Mouse (Mus musculus) forebrain, embryonic 11.5 days (tissue): ENCODE measurements at regions not wholly inside any gene's neighbourhood (a gene's known extent, or its start where the extent isn't known, plus 50 kb on each side); places are given as distances from the start of the nearest gene placed in this dataset.

Experiments
- ATAC-seq: fragments of 200-750 bp; cut with Nextera tagmentation; replicated peaks from 2 replicates; pipeline ENCODE4 v1.8.0; 2017; ENCODE audit warnings: moderate TSS enrichment; ENCODE audit not compliant: low FRiP score
- DNase-seq: peaks from one replicate; pipeline ENCODE4 v3.0.0-alpha.2; 2017; ENCODE audit warnings: low spot score
- H3K27ac ChIP-seq: fragments of 300-500 bp; sonication (generic); 2 replicates; pipeline ENCODE4 v1.5.1; 2014; ENCODE audit warnings: low read depth, low read length
- H3K27me3 ChIP-seq: fragments of 300-500 bp; sonication (generic); 2 replicates; pipeline ENCODE4 v1.6.1; 2014; ENCODE audit warnings: mild to moderate bottlenecking, low read length, mixed read lengths; ENCODE audit not compliant: control insufficient read depth, insufficient read depth
- H3K36me3 ChIP-seq: fragments of 300-500 bp; sonication (generic); 2 replicates; pipeline ENCODE4 v1.6.1; 2014; ENCODE audit warnings: mild to moderate bottlenecking, low read length, moderate library complexity, mixed read lengths; ENCODE audit not compliant: control insufficient read depth, insufficient read depth
- H3K4me1 ChIP-seq: fragments of 300-500 bp; sonication (generic); replicated peaks from 2 replicates; pipeline ENCODE4 v1.6.1; 2014; ENCODE audit warnings: low read length, mixed read lengths; ENCODE audit not compliant: control insufficient read depth, insufficient read depth
- H3K4me2 ChIP-seq: fragments of 300-500 bp; sonication (generic); 2 replicates; pipeline ENCODE4 v1.6.1; 2014; ENCODE audit warnings: low read depth, mild to moderate bottlenecking, low read length, moderate library complexity, mixed read lengths; ENCODE audit not compliant: severe bottlenecking
- H3K4me3 ChIP-seq: fragments of 300-500 bp; sonication (generic); 2 replicates; pipeline ENCODE4 v1.5.1; 2014; ENCODE audit warnings: low read depth, low read length
- H3K9ac ChIP-seq: fragments of 300-500 bp; sonication (generic); 2 replicates; pipeline ENCODE4 v1.6.1; 2014; ENCODE audit warnings: low read length
- H3K9me3 ChIP-seq: fragments of 300-500 bp; sonication (generic); 2 replicates; pipeline ENCODE4 v1.6.1; 2016; ENCODE audit warnings: low read length, mixed read lengths; ENCODE audit not compliant: control insufficient read depth
- WGBS: fragments of 180-500 bp; shearing (Covaris S2); extraction: QIAGEN DNeasy Blood & Tissue Kit; methylation state at CpG from one replicate; pipeline ENCODE4 v1.1.7; 2014; 5-methylcytosine and 5-hydroxymethylcytosine counted together

- Histone ChIP-seq H3K27me3 (no peaks in the 10 kb centered on the region), H3K9ac (no peak overlapping the region), H3K4me1 (no peaks in the 10 kb centered on the region), H3K4me2 (no peak overlapping the region), H3K9me3 (no peaks in the 10 kb centered on the region), H3K4me3 (no peak overlapping the region), H3K36me3 (no peaks in the 10 kb centered on the region), H3K27ac (no peak overlapping the region)
- 74% methylated on average over 5 of the region's 5 CpGs for WGBS
- no peak for ATAC-seq
- no peak for DNase-seq
Observed at GRCm38 (mm10) chr10:123997260-123997659, 733.5 kb downstream of the Fam19a2 start.

DNA sequence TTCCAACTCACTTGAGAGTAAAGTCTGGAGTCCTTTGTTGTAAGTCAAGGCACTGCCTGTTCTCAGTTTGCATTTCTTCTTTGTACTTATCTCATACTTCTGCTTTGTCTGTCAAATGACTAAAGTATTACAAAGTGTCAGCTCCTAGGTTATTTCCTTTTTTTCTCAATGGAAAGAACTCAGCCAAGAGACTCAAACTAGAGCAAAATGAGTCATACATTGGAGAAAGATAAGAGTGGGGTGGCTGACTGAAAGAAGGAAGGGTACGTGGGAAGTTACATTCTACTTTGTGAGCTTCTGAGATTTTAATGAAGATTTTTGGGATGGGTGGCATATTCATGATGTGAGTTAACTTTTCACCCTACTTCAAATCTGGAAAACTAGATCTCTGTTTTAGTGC is 735.2 kb downstream of the Fam19a2 start:
- Histone ChIP-seq H3K4me3 (no peak overlapping the region), H3K27me3 (no peaks in the 10 kb centered on the region), H3K36me3 (no peaks in the 10 kb centered on the region), H3K9me3 (no peaks in the 10 kb centered on the region), H3K9ac (no peak overlapping the region), H3K4me2 (no peak overlapping the region), H3K4me1 (no peaks in the 10 kb centered on the region), H3K27ac (no peak overlapping the region)
- DNase-seq (no peak), ATAC-seq (no peak)
- 83% methylated on average over 1 of the region's 1 CpGs for WGBS

- ATAC-seq (no peak), DNase-seq (no peak)
- no peaks in the 10 kb centered on the region for H3K36me3 ChIP-seq
- H3K9me3 ChIP-seq: no peaks in the 10 kb centered on the region
- H3K4me1 ChIP-seq: no peaks in the 10 kb centered on the region
- WGBS: 71% methylated on average over 4 of the region's 4 CpGs
- H3K27ac ChIP-seq: no peak overlapping the region
- H3K4me2 ChIP-seq: no peak overlapping the region
- no peak overlapping the region for H3K9ac ChIP-seq
- H3K27me3 ChIP-seq: no peaks in the 10 kb centered on the region
- no peak overlapping the region for H3K4me3 ChIP-seq
Observed at GRCm38 (mm10) chr10:124045031-124045430, 781.2 kb downstream of the Fam19a2 start.

- DNase-seq: no peak
- Histone ChIP-seq H3K36me3 (no peaks in the 10 kb centered on the region), H3K9ac (no peak overlapping the region), H3K27me3 (no peaks in the 10 kb centered on the region), H3K27ac (no peak overlapping the region), H3K9me3 (no peaks in the 10 kb centered on the region), H3K4me3 (no peak overlapping the region), H3K4me1 (no peaks in the 10 kb centered on the region), H3K4me2 (no peak overlapping the region)
- 69% methylated on average over 2 of the region's 2 CpGs for WGBS
- ATAC-seq: no peak
Observed at GRCm38 (mm10) chr10:124045791-124046190, 782.0 kb downstream of the Fam19a2 start.

DNA sequence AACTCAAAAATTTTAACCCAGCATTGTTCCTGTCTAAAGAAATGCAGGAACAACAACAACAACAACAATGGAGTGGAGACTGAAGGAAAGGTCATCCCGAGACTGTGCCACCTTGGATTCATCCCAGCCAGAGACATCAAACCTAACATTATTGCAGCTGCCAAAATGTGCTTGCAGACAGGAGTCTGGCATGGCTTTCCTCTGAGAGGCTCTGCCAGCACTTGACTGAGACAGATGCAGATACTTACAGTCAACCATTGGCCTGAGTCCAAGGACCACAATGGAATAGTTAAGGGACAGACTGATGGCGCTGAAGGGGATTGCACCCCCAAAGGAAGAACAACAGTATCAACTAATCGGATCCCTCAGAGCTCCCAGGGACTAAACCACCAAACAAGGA is 819.0 kb downstream of the Fam19a2 start:
- no peaks in the 10 kb centered on the region for H3K9me3 ChIP-seq
- H3K9ac ChIP-seq: no peak overlapping the region
- H3K36me3 ChIP-seq: no peaks in the 10 kb centered on the region
- H3K27me3 ChIP-seq: no peaks in the 10 kb centered on the region
- no peak for ATAC-seq
- H3K4me2 ChIP-seq: no peak overlapping the region
- no peaks in the 10 kb centered on the region for H3K4me1 ChIP-seq
- no peak overlapping the region for H3K4me3 ChIP-seq
- 83% methylated on average over 3 of the region's 3 CpGs for WGBS
- H3K27ac ChIP-seq: no peak overlapping the region
- DNase-seq: no peak

DNA sequence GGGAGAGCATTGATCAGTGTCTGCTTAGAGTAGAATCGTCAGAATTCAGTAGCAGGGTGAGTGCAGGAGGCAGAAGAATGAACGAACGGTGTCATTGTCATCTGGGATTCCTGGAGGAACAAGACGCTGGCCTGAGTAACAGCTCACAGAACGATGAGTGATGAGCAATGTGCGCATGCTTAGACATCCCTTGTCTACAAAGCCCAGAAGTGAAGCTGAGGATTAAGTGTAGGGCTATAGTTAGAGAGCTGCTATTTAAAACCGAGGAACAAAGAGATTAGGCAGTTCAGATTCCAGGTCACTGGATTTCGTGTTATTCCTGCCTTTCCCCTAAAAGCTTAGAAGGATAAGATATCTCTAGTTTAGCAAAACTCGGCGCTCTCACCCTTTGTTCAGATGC is 826.8 kb downstream of the Fam19a2 start:
- DNase-seq: no peak
- 56% methylated on average over 10 of the region's 10 CpGs for WGBS
- Histone ChIP-seq H3K4me2 (no peak overlapping the region), H3K4me3 (no peak overlapping the region), H3K36me3 (no peaks in the 10 kb centered on the region), H3K9me3 (no peaks in the 10 kb centered on the region), H3K4me1 (no peaks in the 10 kb centered on the region), H3K9ac (no peak overlapping the region), H3K27me3 (no peaks in the 10 kb centered on the region), H3K27ac (no peak overlapping the region)
- ATAC-seq: no peak; the same call in 1 of the 2 replicates

- Histone ChIP-seq H3K4me1 (no peaks in the 10 kb centered on the region), H3K9me3 (no peaks in the 10 kb centered on the region), H3K27ac (no peak overlapping the region), H3K4me2 (no peak overlapping the region), H3K27me3 (no peaks in the 10 kb centered on the region), H3K4me3 (no peak overlapping the region), H3K9ac (no peak overlapping the region), H3K36me3 (no peaks in the 10 kb centered on the region)
- DNase-seq (no peak), ATAC-seq (no peak)
- 77% methylated on average over 7 of the region's 7 CpGs for WGBS
Observed at GRCm38 (mm10) chr10:124091364-124091763, 827.6 kb downstream of the Fam19a2 start.

DNA sequence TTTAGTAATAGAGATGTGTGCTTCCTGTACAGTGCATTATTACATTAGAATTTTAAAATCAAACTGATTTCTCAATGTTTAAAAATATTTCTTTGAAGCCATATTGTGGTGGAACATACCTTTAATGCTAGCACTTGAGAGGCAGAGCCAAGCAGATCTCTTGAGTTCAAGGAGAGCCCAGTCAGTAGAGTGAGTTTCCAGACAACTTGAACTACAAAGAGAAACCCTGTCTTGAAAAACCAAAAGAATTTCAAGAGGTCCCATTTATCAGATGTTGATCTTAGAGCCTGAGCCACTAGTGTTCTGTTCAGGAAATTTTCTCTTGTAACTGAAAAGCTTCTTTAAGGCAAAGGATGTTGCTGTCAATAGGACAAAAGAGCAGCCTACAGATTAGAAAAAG is 855.8 kb downstream of the Fam19a2 start:
- Histone ChIP-seq H3K4me3 (no peak overlapping the region), H3K9me3 (no peaks in the 10 kb centered on the region), H3K27me3 (no peaks in the 10 kb centered on the region), H3K4me2 (no peak overlapping the region), H3K36me3 (no peaks in the 10 kb centered on the region), H3K9ac (no peak overlapping the region), H3K4me1 (no peaks in the 10 kb centered on the region), H3K27ac (no peak overlapping the region)
- ATAC-seq (no peak), DNase-seq (no peak)

GRCm38 (mm10) chr10:124138456-124138855 is 874.7 kb downstream of the Fam19a2 start:
- H3K9me3 ChIP-seq: no peaks in the 10 kb centered on the region
- H3K4me3 ChIP-seq: no peak overlapping the region
- H3K9ac ChIP-seq: no peak overlapping the region
- no peak for ATAC-seq
- DNase-seq: no peak
- no peak overlapping the region for H3K27ac ChIP-seq
- 80% methylated on average over 2 of the region's 2 CpGs for WGBS
- no peaks in the 10 kb centered on the region for H3K27me3 ChIP-seq
- H3K4me2 ChIP-seq: no peak overlapping the region
- H3K36me3 ChIP-seq: no peaks in the 10 kb centered on the region
- no peaks in the 10 kb centered on the region for H3K4me1 ChIP-seq
